Mouse (Mus musculus) liver, embryonic 13.5 days (tissue): ENCODE results near the gene B130006D01Rik. TPM values are rescaled to one million over a fixed set of nuclear protein-coding genes. Genes with fewer than 3 reads are reported as not detected.
A peak's percentile ranks its signal among the peaks of the same experiment; 100 is the strongest.
"Not testable (repeated sequence)": the region's sequence is repeated elsewhere in the genome, so short reads cannot be mapped to it uniquely, and the experiment has no call there.

Experiments used
- ATAC-seq: fragments of 200-750 bp; cut with Nextera tagmentation; 2 replicates; pipeline ENCODE4 v1.8.0; 2017; ENCODE audit warnings: low read depth, mild to moderate bottlenecking, moderate number of reproducible peaks, moderate library complexity
- DNase-seq: peaks from one replicate; pipeline ENCODE4 v3.0.0; 2022
- H3K27ac ChIP-seq: fragments of 300-500 bp; sonication (generic); 2 replicates; pipeline ENCODE4 v1.5.1; 2015; ENCODE audit warnings: moderate library complexity, mild to moderate bottlenecking, inconsistent platforms
- H3K27me3 ChIP-seq: fragments of 300-500 bp; sonication (generic); 2 replicates; pipeline ENCODE4 v1.6.1; 2015; ENCODE audit warnings: mild to moderate bottlenecking, inconsistent platforms
- H3K36me3 ChIP-seq: fragments of 300-500 bp; sonication (generic); 2 replicates; pipeline ENCODE4 v1.6.1; 2015; ENCODE audit warnings: mild to moderate bottlenecking, inconsistent platforms
- H3K4me1 ChIP-seq: fragments of 300-500 bp; sonication (generic); replicated peaks from 2 replicates; pipeline ENCODE4 v1.6.1; 2015; ENCODE audit warnings: inconsistent platforms
- H3K4me2 ChIP-seq: fragments of 300-500 bp; sonication (generic); 2 replicates; pipeline ENCODE4 v1.6.1; 2015; ENCODE audit warnings: inconsistent platforms, mild to moderate bottlenecking, moderate library complexity
- H3K4me3 ChIP-seq: fragments of 300-500 bp; sonication (generic); replicated peaks from 2 replicates; pipeline ENCODE4 v1.5.1; 2015; ENCODE audit warnings: mild to moderate bottlenecking, inconsistent platforms
- H3K9ac ChIP-seq: fragments of 300-500 bp; sonication (generic); 2 replicates; pipeline ENCODE4 v1.6.1; 2015; ENCODE audit warnings: mild to moderate bottlenecking, inconsistent platforms
- H3K9me3 ChIP-seq: fragments of 300-500 bp; sonication (generic); replicated peaks from 2 replicates; pipeline ENCODE4 v1.6.1; 2016; ENCODE audit warnings: inconsistent platforms
- WGBS: fragments of 180-500 bp; shearing (Covaris S2); methylation state at CpG from one replicate; pipeline ENCODE4 v1.1.7; 2015; ENCODE audit not compliant: insufficient replicate concordance; 5-methylcytosine and 5-hydroxymethylcytosine counted together
- polyA plus RNA-seq: library from polyadenylated mRNA; unstranded; fragments of >200 nt; fragmentation: Nextera tagmentation; extraction: Ambion mirVana; gene quantifications from 2 replicates; pipeline ENCODE4 v1.2.1, GENCODE M21; 2015

The B130006D01Rik gene
- polyA plus RNA-seq, 1 experiment from 2014 or later: 0.44 TPM

GRCm38 (mm10) chr11:95748331-95748730 is 24.9 kb downstream of the B130006D01Rik start:
- H3K27me3 ChIP-seq: no peaks in the 10 kb centered on the region
- H3K36me3 ChIP-seq: peaks cover 28% of the 10 kb centered on the region
- 69% methylated on average over 5 of the region's 5 CpGs for WGBS
- H3K4me2 ChIP-seq: no peak overlapping the region
- DNase-seq (no peak), ATAC-seq (no peak)
- no peak overlapping the region for H3K4me3 ChIP-seq
- no peak overlapping the region for H3K27ac ChIP-seq
- peaks cover 40% of the 10 kb centered on the region for H3K4me1 ChIP-seq
- no peak overlapping the region; the same call in 1 of the 2 replicates for H3K9ac ChIP-seq
- H3K9me3 ChIP-seq: no peaks in the 10 kb centered on the region

GRCm38 (mm10) chr11:95749619-95750018 is 26.2 kb downstream of the B130006D01Rik start:
- H3K9ac ChIP-seq: peak overlapping the region; percentile 15; the same call in 1 of the 2 replicates
- H3K9me3 ChIP-seq: no peaks in the 10 kb centered on the region
- no peak overlapping the region for H3K4me2 ChIP-seq
- H3K4me1 ChIP-seq: peaks cover 32% of the 10 kb centered on the region
- peak overlapping the region; percentile 54 for H3K27ac ChIP-seq
- H3K36me3 ChIP-seq: peaks cover 41% of the 10 kb centered on the region
- 40% methylated on average over 15 of the region's 15 CpGs for WGBS
- DNase-seq (no peak), ATAC-seq (no peak)
- no peak overlapping the region for H3K4me3 ChIP-seq
- H3K27me3 ChIP-seq: no peaks in the 10 kb centered on the region

GRCm38 (mm10) chr11:95750995-95751394 is 27.6 kb downstream of the B130006D01Rik start:
- ATAC-seq: 0 out of 2 replicates have a peak, but pooled peaks have one; percentile 50
- DNase-seq: peak; percentile 55
- no peak overlapping the region for H3K4me3 ChIP-seq
- no peaks in the 10 kb centered on the region for H3K27me3 ChIP-seq
- no peak overlapping the region for H3K27ac ChIP-seq
- no peak overlapping the region for H3K4me2 ChIP-seq
- H3K9me3 ChIP-seq: no peaks in the 10 kb centered on the region
- peaks cover 54% of the 10 kb centered on the region for H3K36me3 ChIP-seq
- peaks cover 25% of the 10 kb centered on the region for H3K4me1 ChIP-seq
- H3K9ac ChIP-seq: no peak overlapping the region
- WGBS: 6% methylated on average over 1 of the region's 1 CpGs

- not testable (repeated sequence) for H3K4me1 ChIP-seq, DNase-seq, ATAC-seq, H3K9me3 ChIP-seq, H3K27ac ChIP-seq, H3K27me3 ChIP-seq, H3K4me3 ChIP-seq, H3K9ac ChIP-seq, H3K4me2 ChIP-seq
- peaks cover 56% of the 10 kb centered on the region for H3K36me3 ChIP-seq
- WGBS: 90% methylated on average over 4 of the region's 4 CpGs
Observed at GRCm38 (mm10) chr11:95755137-95755536, 31.8 kb downstream of the B130006D01Rik start.

GRCm38 (mm10) chr11:95760521-95760920 is 37.1 kb downstream of the B130006D01Rik start:
- DNase-seq (no peak), ATAC-seq (no peak)
- Histone ChIP-seq H3K4me1 (no peaks in the 10 kb centered on the region), H3K27ac (no peak overlapping the region), H3K9ac (no peak overlapping the region), H3K4me2 (no peak overlapping the region), H3K9me3 (no peaks in the 10 kb centered on the region), H3K4me3 (no peak overlapping the region), H3K36me3 (peaks cover 42% of the 10 kb centered on the region), H3K27me3 (no peaks in the 10 kb centered on the region)
- WGBS: 81% methylated on average over 5 of the region's 5 CpGs

GRCm38 (mm10) chr11:95762996-95763395 is 39.6 kb downstream of the B130006D01Rik start:
- Histone ChIP-seq H3K27ac (no peak overlapping the region; the same call in 1 of the 2 replicates), H3K4me3 (no peak overlapping the region), H3K36me3 (peaks cover 36% of the 10 kb centered on the region), H3K9me3 (no peaks in the 10 kb centered on the region), H3K4me2 (no peak overlapping the region), H3K9ac (no peak overlapping the region), H3K4me1 (no peaks in the 10 kb centered on the region), H3K27me3 (no peaks in the 10 kb centered on the region)
- DNase-seq (no peak), ATAC-seq (no peak)
- 90% methylated on average over 4 of the region's 4 CpGs for WGBS

GRCm38 (mm10) chr11:95764806-95765205 is 41.4 kb downstream of the B130006D01Rik start:
- no peaks in the 10 kb centered on the region for H3K27me3 ChIP-seq
- no peak overlapping the region for H3K9ac ChIP-seq
- no peak for DNase-seq
- no peak overlapping the region for H3K4me2 ChIP-seq
- no peaks in the 10 kb centered on the region for H3K4me1 ChIP-seq
- 88% methylated on average over 8 of the region's 8 CpGs for WGBS
- peak overlapping the region; percentile 11; the same call in 1 of the 2 replicates for H3K27ac ChIP-seq
- no peak for ATAC-seq
- no peaks in the 10 kb centered on the region for H3K9me3 ChIP-seq
- no peak overlapping the region for H3K4me3 ChIP-seq
- peaks cover 40% of the 10 kb centered on the region for H3K36me3 ChIP-seq

- no peaks in the 10 kb centered on the region for H3K4me1 ChIP-seq
- H3K4me2 ChIP-seq: no peak overlapping the region
- ATAC-seq: no peak
- H3K9ac ChIP-seq: no peak overlapping the region
- DNase-seq: no peak
- peaks cover 40% of the 10 kb centered on the region for H3K36me3 ChIP-seq
- no peak overlapping the region for H3K27ac ChIP-seq
- 67% methylated on average over 10 of the region's 10 CpGs for WGBS
- no peaks in the 10 kb centered on the region for H3K9me3 ChIP-seq
- H3K4me3 ChIP-seq: no peak overlapping the region
- H3K27me3 ChIP-seq: no peaks in the 10 kb centered on the region
Observed at GRCm38 (mm10) chr11:95765334-95765733, 41.9 kb downstream of the B130006D01Rik start.

GRCm38 (mm10) chr11:95768244-95768643 is 44.9 kb downstream of the B130006D01Rik start:
- H3K4me2 ChIP-seq: no peak overlapping the region
- H3K9ac ChIP-seq: no peak overlapping the region
- ATAC-seq: no peak
- peaks cover 10% of the 10 kb centered on the region for H3K4me1 ChIP-seq
- no peak overlapping the region for H3K27ac ChIP-seq
- DNase-seq: no peak
- H3K9me3 ChIP-seq: no peaks in the 10 kb centered on the region
- 84% methylated on average over 6 of the region's 6 CpGs for WGBS
- H3K36me3 ChIP-seq: peaks cover 37% of the 10 kb centered on the region
- no peaks in the 10 kb centered on the region for H3K27me3 ChIP-seq
- no peak overlapping the region for H3K4me3 ChIP-seq

- no peak for DNase-seq
- ATAC-seq: no peak
Observed at GRCm38 (mm10) chr11:95769208-95769607, 45.8 kb downstream of the B130006D01Rik start.

GRCm38 (mm10) chr11:95770720-95771364 is 47.5 kb downstream of the B130006D01Rik start:
- Histone ChIP-seq H3K4me1 (peaks cover 19% of the 10 kb centered on the region), H3K36me3 (peaks cover 21% of the 10 kb centered on the region), H3K27ac (peak overlapping the region; percentile 47), H3K4me2 (no peak overlapping the region), H3K9ac (no peak overlapping the region), H3K27me3 (no peaks in the 10 kb centered on the region), H3K9me3 (no peaks in the 10 kb centered on the region), H3K4me3 (no peak overlapping the region)
- 64% methylated on average over 9 of the region's 9 CpGs for WGBS
- ATAC-seq: 0 out of 2 replicates have a peak, but pooled peaks have one; percentile 11
- no peak for DNase-seq

More at GRCm38 (mm10) chr11:95769208-95769607, 45.8 kb downstream of the B130006D01Rik start:
- no peak overlapping the region for H3K4me3 ChIP-seq
- no peaks in the 10 kb centered on the region for H3K27me3 ChIP-seq
- no peaks in the 10 kb centered on the region for H3K9me3 ChIP-seq
- peaks cover 27% of the 10 kb centered on the region for H3K36me3 ChIP-seq
- no peak overlapping the region for H3K4me2 ChIP-seq
- H3K27ac ChIP-seq: no peak overlapping the region
- peaks cover 18% of the 10 kb centered on the region for H3K4me1 ChIP-seq
- no peak overlapping the region for H3K9ac ChIP-seq
- WGBS: 89% methylated on average over 10 of the region's 10 CpGs

GRCm38 (mm10) chr11:95771665-95772064 is 48.3 kb downstream of the B130006D01Rik start:
- no peak for DNase-seq
- Histone ChIP-seq H3K4me1 (peaks cover 27% of the 10 kb centered on the region), H3K4me3 (no peak overlapping the region), H3K27ac (peak overlapping the region; percentile 47), H3K36me3 (peaks cover 18% of the 10 kb centered on the region), H3K27me3 (no peaks in the 10 kb centered on the region), H3K9ac (no peak overlapping the region), H3K4me2 (no peak overlapping the region), H3K9me3 (no peaks in the 10 kb centered on the region)
- ATAC-seq: no peak
- WGBS: 85% methylated on average over 8 of the region's 8 CpGs
